Mouse (Mus musculus): Measurements from ENCODE around the gene Stk38l.
"Not testable (repeated sequence)": the region's sequence is repeated elsewhere in the genome, so short reads cannot be mapped to it uniquely, and the experiment has no call there.

The Stk38l gene

DNA sequence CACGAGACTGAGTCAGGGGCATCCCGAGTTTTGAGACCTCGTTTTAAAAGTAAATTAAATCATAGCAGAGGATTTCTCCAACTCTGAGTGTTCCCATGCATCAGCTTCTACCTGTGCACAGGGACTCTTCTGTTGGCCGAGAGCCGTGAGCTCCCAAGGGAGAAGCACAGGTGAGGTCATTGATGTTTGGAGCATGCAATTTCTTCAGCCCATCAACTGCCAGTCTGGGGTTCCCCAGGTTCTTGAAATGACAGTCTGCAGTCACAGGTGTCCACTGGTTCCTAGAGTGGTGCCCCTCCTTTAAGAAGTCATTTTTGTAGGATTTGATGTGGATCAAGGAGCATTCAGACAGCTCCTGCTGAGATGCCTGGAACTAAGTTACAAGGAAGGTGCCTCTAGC, 46.0 kb downstream of the Stk38l start:
- no peak for DNase-seq (ENCODE audit: extremely low spot score)

DNA sequence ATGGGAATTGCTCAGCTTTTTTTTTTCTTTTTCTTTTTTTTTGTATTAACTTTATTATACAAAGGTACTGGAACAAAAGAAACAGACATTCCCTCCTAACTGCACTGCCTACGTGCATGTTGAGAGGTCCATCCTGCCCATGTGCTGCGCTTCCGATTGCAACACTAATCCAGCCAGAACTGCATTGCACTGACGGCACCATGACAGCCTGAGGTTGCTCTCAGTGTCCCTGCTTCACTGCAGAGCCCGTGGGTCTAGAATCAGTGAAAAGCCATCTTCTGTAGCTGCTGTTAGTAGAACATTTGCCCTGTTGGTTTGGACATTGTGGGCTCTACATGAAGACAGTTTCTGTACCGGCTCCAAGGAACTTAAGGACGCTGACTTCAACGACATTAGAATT, 51.1 kb downstream of the Stk38l start:
- not testable (repeated sequence) for DNase-seq (ENCODE audit: extremely low spot score)

DNA sequence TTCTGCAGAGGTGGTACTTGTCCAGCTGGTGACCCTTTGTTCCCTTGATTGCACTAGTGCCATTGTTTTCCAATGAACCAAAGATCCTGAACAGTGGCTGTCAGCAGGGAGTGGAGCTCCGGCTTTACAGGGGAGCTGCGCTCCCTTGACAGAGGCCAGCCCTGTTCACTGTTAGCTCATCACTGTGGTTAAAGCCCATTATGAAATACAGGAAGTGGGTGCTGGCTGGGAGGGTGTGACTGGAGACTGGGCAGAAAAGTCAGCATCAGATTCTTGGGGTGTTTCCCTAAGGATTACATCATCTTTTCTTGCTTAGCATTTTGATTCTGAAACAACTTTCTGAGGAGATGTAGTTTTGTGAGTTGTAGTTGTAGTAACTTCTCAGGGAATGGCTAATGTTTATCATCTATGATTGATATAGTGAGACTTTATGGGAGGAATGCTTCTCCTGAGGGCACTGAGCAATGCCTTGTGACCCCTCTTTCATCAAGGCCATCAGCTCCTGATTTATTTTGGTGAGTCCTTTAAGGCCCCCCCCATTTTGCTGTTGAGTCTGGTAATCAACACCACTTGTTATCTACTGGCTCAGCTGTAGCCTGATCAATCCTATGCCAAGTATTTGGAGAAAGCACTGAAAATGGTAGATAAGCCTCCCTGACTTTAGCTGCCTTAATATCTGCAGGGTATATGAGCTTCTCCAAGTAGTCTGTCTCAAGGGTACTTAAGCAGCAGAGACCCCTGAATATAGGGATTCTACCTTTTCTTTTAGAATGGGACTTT, 52.0 kb downstream of the Stk38l start:
- no peak for DNase-seq (ENCODE audit: extremely low spot score)

DNA sequence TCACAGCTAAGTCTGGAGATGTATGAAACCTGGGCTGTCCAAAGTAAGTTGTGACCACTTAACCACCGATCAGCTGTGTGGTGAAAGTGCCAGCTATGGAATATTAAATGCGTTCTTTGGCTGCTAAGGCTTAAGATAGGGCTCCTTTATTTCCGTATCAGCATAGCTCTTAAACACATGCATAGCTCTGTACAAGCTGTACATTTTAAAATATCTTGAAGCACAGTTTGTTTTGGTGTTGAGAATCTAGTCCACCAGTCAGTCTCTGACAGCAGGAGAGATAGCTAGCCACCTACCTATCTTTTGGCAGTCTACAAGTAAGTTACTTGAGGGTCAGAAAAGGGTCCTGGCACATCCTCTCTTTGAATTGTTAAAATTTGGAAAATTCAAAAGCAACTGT, 53.3 kb downstream of the Stk38l start:
- no peak for DNase-seq (ENCODE audit: extremely low spot score)

DNA sequence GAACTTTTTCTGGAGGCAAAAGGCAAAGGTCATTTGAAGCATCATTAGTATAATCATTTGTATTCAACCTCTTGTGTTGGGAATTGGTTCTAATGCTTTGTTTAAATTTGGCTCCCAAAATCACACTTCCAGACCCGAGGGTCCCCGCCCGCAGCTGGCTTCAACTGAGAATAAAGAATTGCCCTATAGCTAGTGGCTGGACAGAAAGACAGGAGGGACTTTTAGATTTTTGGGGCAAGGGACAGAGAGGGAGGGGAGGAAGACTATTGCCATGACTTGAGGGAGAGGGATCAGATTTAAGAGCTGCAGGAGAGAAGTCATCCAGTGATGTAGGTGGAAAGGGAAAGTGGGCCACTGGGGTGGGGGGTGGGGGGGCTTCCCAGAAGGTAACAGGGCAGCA, 56.8 kb downstream of the Stk38l start:
- no peak for DNase-seq (ENCODE audit: extremely low spot score)

DNA sequence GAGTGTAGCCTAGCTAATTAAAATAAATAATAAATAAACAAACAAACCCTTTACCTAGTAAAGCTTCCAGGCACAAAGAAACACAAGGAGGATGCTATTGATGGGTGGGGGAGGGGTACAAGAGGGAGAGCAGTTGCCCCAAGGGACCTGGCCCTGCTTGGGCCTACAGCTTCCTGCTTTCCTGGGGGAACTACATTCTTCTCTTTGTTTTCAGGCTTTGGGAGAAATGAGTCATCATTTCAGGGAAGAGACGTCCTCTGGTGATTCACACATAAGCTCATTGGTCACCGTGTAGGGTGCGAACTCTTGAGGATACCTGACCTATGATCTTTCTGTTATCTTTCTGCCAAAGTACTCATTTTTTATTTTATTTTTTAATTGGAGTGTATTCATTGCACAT, 68.7 kb downstream of the Stk38l start:
- no peak for DNase-seq (ENCODE audit: extremely low spot score)

DNA sequence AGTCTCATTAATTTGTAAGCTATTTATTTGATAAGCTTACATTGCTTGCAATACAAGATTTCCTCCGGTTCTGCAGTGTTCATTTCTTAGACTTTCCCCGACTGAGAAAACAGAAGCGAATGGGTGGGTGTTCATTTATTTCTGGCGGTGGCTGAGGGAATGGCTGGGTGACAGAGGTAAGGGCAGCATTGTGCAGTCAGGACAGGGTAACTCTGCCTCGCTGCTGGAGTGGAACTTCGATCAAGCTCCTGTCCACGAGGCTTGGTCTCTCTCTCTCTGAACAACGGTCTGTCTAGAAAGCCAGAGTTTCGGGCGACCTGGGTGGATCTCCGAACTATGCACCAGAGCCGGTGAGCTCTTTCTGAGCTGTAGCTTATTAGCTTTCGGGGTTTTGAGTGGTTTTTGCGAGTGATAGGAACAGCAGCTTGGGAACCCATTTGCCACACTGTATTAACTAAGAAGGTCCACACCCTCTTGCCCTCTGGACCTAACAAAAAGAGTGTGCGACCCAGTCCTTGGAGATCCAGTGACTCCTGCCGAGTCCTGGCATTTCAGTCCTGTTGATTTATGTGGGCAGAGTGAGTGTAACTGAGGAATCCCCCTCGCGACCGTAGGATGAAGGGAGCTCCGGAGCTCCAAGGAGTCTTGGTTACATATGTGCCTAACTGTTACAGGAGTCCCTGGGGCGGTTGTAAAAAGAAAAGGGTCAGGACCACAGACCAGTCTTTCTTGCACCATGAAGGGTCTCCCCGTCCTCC, 70.5 kb downstream of the Stk38l start:
- DNase-seq (ENCODE audit: extremely low spot score): peak; percentile 16

DNA sequence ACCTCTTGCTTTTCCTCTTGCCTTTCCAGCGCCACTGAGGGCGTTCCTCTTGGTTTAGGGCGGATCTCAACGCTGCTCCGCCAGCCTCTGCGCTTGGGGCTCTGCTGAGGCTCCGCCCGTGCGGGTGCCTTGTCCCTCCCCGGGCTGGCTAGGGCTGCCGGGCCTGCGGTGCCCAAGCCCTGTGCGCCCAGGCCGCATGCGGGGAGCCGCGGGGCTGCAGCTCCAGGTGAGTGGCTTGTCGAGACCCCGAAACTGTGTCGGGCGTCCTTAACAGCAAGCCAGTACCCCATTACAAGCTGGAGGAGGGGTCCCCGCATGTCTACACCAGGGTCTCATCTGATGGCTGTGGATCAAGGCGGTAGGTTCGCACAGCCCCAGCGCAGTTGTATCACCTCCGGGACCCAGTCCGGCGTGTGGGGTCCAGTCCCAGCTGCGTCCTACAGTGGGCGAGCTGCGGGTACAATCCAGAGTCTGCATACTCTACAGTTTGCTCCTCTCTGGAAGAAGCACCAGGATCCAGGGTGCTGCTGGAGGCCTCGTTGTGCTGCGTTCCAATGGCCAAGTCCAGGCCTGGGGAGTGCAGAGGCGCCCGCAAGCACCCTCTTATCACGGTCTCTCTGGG, 71.2 kb downstream of the Stk38l start, which contains the start of gene Arntl2:
Gene Arntl2, plus strand, starts transcription at position 132 of the 622 bp plus-strand sequence.
- DNase-seq (ENCODE audit: extremely low spot score): peak; percentile 80

DNA sequence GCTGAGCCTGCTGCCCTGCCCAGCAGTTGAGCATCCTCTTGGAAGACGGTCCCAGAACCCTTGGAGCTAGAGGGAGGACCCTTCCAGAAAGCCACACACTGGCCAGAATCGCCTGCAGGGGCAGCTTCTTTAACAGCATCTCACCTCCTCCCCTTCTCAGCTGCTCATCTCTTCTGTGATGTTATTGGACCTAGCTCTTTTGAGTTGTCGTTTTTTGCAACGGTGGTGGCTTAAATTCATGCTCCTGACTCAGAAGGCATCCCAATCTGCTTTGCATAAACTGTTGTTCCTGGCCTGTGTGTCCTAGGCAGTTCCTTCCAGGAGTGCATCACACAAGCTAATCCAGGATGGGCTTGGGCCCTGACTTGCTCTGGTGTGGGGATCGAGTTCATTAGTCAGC, 72.7 kb downstream of the Stk38l start:
- DNase-seq (ENCODE audit: extremely low spot score): no peak

DNA sequence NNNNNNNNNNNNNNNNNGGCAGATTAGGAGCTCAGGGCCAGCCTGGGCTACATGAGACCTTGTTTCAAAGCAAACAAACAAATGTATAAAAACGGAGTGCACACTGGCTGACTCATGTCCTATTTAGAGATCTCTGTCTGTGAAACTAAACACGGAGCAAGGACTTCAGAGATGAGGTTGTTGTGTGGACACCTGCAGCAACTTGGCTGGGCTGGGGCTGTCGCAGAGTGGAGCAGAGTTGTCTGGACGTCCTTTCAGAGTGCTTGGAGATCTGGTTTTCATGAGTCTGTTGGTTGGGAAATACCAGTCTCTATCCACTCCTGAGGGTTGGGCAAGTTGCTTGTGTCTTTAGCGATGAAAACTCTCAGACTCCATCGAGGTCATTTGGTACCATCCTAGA, 85.2 kb downstream of the Stk38l start:
- DNase-seq (ENCODE audit: extremely low spot score): no peak

DNA sequence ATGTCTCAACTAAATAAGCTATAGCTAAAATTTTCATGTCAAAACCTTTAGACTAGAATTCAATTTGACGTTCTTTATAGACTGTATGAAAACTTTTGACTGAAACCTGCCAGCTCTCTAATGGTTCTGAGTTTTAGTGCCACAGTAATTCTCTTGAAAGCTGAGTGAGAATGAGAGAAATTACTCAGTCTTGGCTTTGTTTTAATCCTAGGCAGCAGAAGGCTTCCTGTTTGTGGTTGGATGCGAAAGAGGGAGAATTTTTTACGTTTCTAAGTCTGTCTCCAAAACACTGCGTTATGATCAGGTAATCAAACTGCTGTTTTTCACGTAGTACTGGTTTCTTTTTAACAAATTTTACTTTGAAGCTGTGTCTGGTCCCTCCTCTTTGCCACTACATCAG, 88.2 kb downstream of the Stk38l start:
- DNase-seq (ENCODE audit: extremely low spot score): no peak

DNA sequence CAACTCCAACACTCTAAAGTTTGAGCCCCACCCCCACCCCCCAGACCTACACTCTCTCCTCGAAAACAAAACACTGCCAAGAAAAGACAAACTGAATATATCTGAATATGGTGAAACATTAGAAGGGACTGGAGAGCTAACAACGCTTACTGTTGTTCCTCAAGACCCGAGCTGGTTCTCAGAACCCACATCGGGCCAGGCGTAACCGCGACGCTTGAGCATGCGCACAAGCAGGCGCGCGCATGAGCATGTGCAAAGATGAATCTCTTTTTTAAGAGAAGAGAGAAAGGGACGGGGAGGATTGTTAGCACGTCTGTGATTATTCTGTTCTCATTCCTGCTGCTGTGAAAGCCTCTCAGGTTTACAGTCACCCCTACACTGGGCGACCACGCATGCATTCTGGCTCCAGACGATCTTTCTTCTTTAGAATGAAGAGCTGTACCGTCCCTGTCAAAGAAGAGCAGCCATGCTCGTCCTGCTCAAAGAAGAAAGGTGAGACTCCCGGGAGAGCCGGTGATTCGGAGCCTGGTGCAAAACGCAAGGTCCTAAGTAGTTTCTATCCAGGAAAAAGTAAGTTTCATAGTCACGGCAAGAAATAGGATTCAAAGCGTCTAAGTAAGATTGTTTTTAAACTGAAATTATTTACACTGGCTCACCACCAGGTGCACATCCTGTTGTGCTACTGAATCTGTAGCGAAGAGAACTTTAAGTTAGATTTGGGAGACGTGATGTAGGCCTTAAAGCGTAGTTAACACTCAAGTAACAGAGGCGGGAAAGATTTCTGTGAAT, 95.6 kb downstream of the Stk38l start:
- no peak for DNase-seq (ENCODE audit: extremely low spot score)

DNA sequence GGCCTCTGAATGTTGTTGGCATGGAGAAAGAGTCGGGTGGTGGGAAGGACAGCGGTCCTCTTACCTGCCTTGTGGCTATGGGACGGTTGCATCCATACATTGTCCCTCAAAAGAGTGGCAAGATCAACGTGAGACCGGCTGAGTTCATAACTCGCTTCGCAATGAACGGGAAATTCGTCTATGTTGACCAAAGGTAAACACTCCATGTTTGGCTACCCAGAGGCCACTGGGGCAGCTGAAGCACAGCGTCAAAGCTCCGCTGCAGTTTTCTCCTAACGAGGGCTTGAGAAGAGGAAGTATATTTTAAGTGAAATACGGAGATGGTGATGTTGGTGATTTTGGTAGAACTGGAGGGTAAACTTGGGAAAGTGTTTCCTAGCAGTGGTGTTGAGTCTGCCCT, 97.2 kb downstream of the Stk38l start:
- DNase-seq (ENCODE audit: extremely low spot score): no peak

DNA sequence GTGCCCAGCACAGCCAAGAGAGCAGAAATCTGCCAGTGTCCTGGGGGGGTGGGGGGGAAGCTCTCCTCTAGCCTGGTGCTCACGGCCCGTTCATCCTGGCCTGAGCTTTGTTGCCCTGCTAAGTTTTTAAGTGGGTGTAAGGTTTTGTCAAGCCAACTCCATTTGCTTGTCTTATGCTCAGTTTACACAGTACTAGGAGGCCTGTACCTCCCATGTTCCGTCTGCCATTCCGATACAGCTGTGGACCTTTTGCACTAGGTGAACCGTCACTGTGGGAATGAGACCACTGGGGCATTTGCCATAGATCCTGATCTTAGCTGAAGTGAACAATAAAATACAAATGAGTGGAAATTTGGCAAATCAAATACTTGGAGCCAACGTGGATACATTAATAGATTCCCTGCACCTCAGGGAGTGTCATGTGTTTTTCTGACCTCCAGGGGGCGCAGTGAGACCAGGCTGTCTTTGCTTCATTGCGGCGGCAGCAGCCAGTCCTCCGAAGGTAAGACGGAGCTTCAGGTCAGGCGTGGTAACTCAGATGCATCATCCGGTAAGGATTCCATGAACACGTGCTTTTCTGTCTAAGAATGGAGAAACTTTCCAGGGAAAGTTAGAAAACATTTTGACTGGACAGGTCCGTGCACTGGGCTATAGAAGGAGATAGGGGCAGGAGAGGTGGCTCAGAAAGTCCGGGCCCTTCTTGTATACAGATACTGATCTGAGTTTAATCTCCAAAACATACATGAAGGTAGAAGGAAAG, 100.1 kb downstream of the Stk38l start:
- DNase-seq (ENCODE audit: extremely low spot score): peak; percentile 63

DNA sequence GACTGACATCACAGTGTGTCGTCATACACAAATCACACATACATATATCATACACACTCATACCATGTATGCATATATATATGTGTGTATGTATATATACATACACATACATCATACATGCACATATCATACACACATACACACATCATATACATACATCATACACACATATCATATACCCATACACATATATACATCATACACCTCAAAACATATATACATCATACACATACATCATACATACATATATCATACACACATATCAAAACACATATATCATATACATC, 100.6 kb downstream of the Stk38l start:
- DNase-seq (ENCODE audit: extremely low spot score): no peak

Data from embryo, embryonic 9.5 days (tissue).